ENCODE assay signal across 8 mouse cellular contexts in genomic region chr10:94210718-94211618, GRCm38 (mm10). TPM values are rescaled to one million over a fixed set of nuclear protein-coding genes. Genes with fewer than 3 reads are reported as not detected.
A peak's percentile ranks its signal among the peaks of the same experiment; 100 is the strongest.
DNase-seq lines count a peak whose midpoint lies in the region; ATAC-seq and TF ChIP-seq lines count a peak whose summit lies in the region.
"Had no signal": no experiment of that assay in that cellular context is flagged by ENCODE, and none has a peak within 500 bp of the region (broad histone marks: within the 10 kb centered on the region; RNA-seq: fewer than 3 reads in every experiment).

No protein-coding gene starts in this region.

- TF ChIP-seq CTCF in left cerebral cortex, adult 2 months (IDR thresholded peaks at IDR 0.05) = peak; percentile 60

- no peak overlapping the region for H3K27ac ChIP-seq in left cerebral cortex, adult 2 months
- 0 out of 2 replicates have a peak overlapping the region, but pooled peaks have one; percentile 28 for H3K27ac ChIP-seq in midbrain, embryonic 14.5 days (replicated peaks; ENCODE audit: low read depth, low read length)
- H3K27ac ChIP-seq in liver, embryonic 11.5 days (ENCODE audit: low read depth, low read length) = no peak overlapping the region
- H3K27ac ChIP-seq: lung, embryonic 15.5 days had no signal

- DNase-seq in left cerebral cortex, adult 2 months (ENCODE audit: extremely low spot score in 1 of 2, low spot score in 2 of 2) = peak in 1 of 2 experiments; percentile 20
- DNase-seq in left cerebral cortex, adult 11 months (ENCODE audit: low spot score) = no peak
- DNase-seq in MN1 (ENCODE audit: low spot score) = peak; percentile 71
- DNase-seq in embryo, embryonic 10.5 days (ENCODE audit: low spot score) = peak; percentile 31
- peak; percentile 84 for DNase-seq in midbrain, embryonic 14.5 days
- no peak for DNase-seq in kidney, postnatal 10 days
- DNase-seq in liver, embryonic 11.5 days (ENCODE audit: low spot score) = no peak

- intact Hi-C loops in left cerebral cortex, adult 2 months (cut with DNase I) = loop anchor here (1.0 to 10.0 kb wide), 4 partner anchors 164 to 734 kb away; partner anchors contain the start of gene Plxnc1

- peaks cover 34% of the 10 kb centered on the region for H3K36me3 ChIP-seq in midbrain, embryonic 14.5 days (ENCODE audit: control insufficient read depth, insufficient read depth, low read length)
- peaks cover 20% of the 10 kb centered on the region; the same call in 1 of the 2 replicates for H3K36me3 ChIP-seq in liver, embryonic 11.5 days (ENCODE audit: control insufficient read depth, insufficient read depth, low read length)

- no peaks in the 10 kb centered on the region for H3K9me3 ChIP-seq in midbrain, embryonic 14.5 days (ENCODE audit: control insufficient read depth, low read length)
- no peaks in the 10 kb centered on the region for H3K9me3 ChIP-seq in liver, embryonic 11.5 days (ENCODE audit: control insufficient read depth, low read length)
- H3K9me3 ChIP-seq: lung, embryonic 15.5 days had no signal

- no peak overlapping the region for H3K9ac ChIP-seq in midbrain, embryonic 14.5 days (replicated peaks; ENCODE audit: low read length)
- no peak overlapping the region for H3K9ac ChIP-seq in liver, embryonic 11.5 days (ENCODE audit: low read depth, low read length)
- H3K9ac ChIP-seq: lung, embryonic 15.5 days had no signal

- no peak overlapping the region for H3K4me3 ChIP-seq in left cerebral cortex, adult 2 months
- H3K4me3 ChIP-seq in midbrain, embryonic 14.5 days (replicated peaks; ENCODE audit: low read depth, low read length) = no peak overlapping the region
- H3K4me3 ChIP-seq in liver, embryonic 11.5 days (ENCODE audit: low read depth, low read length) = no peak overlapping the region
- H3K4me3 ChIP-seq: lung, embryonic 15.5 days had no signal

- 62% methylated on average over 6 of the region's 6 CpGs for WGBS in midbrain, embryonic 14.5 days
- WGBS in liver, embryonic 11.5 days = 77% methylated on average over 6 of the region's 6 CpGs

- H3K27me3 ChIP-seq in midbrain, embryonic 14.5 days (ENCODE audit: control insufficient read depth, insufficient read depth, low read length) = no peaks in the 10 kb centered on the region
- H3K27me3 ChIP-seq in liver, embryonic 11.5 days (replicated peaks; ENCODE audit: control insufficient read depth, insufficient read depth, low read length) = no peaks in the 10 kb centered on the region
- H3K27me3 ChIP-seq: lung, embryonic 15.5 days had no signal

- no peak overlapping the region for H3K4me2 ChIP-seq in midbrain, embryonic 14.5 days (ENCODE audit: low read length)
- H3K4me2 ChIP-seq in liver, embryonic 11.5 days = no peak overlapping the region
- H3K4me2 ChIP-seq: lung, embryonic 15.5 days had no signal

- ATAC-seq in midbrain, embryonic 14.5 days (ENCODE audit: low FRiP score, low TSS enrichment) = peak; percentile 48; the same call in 1 of the 2 replicates
- ATAC-seq in liver, embryonic 11.5 days (replicated peaks; ENCODE audit: low FRiP score) = no peak

- H3K4me1 ChIP-seq in midbrain, embryonic 14.5 days (ENCODE audit: control insufficient read depth, insufficient read depth, low read length) = 0 out of 2 replicates have a peak, but pooled peaks cover 3% of the 10 kb centered on the region
- no peaks in the 10 kb centered on the region for H3K4me1 ChIP-seq in liver, embryonic 11.5 days (replicated peaks; ENCODE audit: control insufficient read depth, insufficient read depth, low read length)
- H3K4me1 ChIP-seq: lung, embryonic 15.5 days had no signal

RNA-seq across cellular contexts. Expression of gene Ndufa12, which starts 12.4 kb away (rescaled TPM):
- 100 to 1,000 TPM; 218 to 239 TPM for total RNA-seq in left cerebral cortex, adult 2 months (2021)
- polyA plus RNA-seq in midbrain, embryonic 14.5 days (2014; fragmentation: Nextera tagmentation; extraction: Ambion mirVana) = 412 and 492 TPM in 2 replicates
- polyA plus RNA-seq in liver, embryonic 11.5 days (2014; fragmentation: Nextera tagmentation; extraction: Ambion mirVana) = 419 and 432 TPM in 2 replicates

Comparison
In these comparisons a context has a peak if more than half of its experiments do, and no peak if none do; other contexts are left out.
1. DNase-seq: peak in MN1 (single experiment), embryo, embryonic 10.5 days (single experiment) and midbrain, embryonic 14.5 days (single experiment); none in left cerebral cortex, adult 11 months (single experiment), kidney, postnatal 10 days (single experiment) and liver, embryonic 11.5 days (single experiment).